Mouse (Mus musculus) erythroblast, embryonic 14.5 days (primary cell): ENCODE results near the gene Pawr.

ENCODE experiments used
- GATA1 ChIP-seq: IDR thresholded peaks from 2 replicates; pipeline ENCODE4 v1.6.1; 2012; ENCODE audit warnings: low read length, inconsistent platforms, mixed read lengths
- TAL1 ChIP-seq: IDR thresholded peaks from 3 replicates; pipeline ENCODE4 v1.6.1; 2012; ENCODE audit warnings: low read length, inconsistent platforms, mixed read lengths

- TF ChIP-seq GATA1 (no peak), TAL1 (no peak)
Measured at GRCm38 (mm10) chr10:108354726-108355391, 22.9 kb downstream of the Pawr start.
